Mouse (Mus musculus) layer of hippocampus, postnatal 36 days (tissue): ENCODE data around the gene 5730507C01Rik. TPM values are rescaled to one million over a fixed set of nuclear protein-coding genes. Genes with fewer than 3 reads are reported as not detected.
"Not testable (repeated sequence)": the region's sequence is repeated elsewhere in the genome, so short reads cannot be mapped to it uniquely, and the experiment has no call there.

Experiments used
- DNase-seq, 2 experiments: peaks; one replicate each; pipeline ENCODE4 v3.0.0; 2022
- total RNA-seq, 2 experiments: library from RNA; stranded (reverse); gene quantifications; 2 replicates each; pipeline ENCODE4 v1.2.3; 2021

The 5730507C01Rik gene
- under 1 TPM; 0.55 to 0.68 TPM for total RNA-seq

DNA sequence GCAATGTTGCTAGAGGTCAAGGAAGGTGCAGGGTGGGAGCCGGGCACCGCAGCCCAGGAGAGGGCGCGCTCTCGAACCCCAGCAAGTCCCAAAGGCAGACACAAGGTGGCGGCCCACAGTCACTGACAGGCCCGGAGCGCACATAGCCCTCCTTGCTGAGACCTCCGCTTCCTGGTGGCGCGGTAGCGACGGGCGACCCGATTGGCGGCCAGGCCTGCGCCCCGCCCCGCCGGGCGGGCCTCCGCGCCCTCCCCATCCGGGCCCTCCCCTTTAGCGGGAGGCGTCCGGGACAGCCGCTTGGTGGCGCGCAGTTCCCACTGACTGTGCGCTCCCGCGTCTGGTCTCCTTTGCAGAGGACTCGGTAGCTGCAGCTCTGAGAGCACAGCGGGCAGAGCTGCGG, at the start of gene 5730507C01Rik:
5730507C01Rik (plus strand) TSS at position 340 of the 400 bp plus-strand sequence.
- peak; percentile 3 to 13 for DNase-seq

GRCm38 (mm10) chr12:18514616-18515015, 306 bp downstream of the 5730507C01Rik start:
- DNase-seq, result not testable (repeated sequence)

DNA sequence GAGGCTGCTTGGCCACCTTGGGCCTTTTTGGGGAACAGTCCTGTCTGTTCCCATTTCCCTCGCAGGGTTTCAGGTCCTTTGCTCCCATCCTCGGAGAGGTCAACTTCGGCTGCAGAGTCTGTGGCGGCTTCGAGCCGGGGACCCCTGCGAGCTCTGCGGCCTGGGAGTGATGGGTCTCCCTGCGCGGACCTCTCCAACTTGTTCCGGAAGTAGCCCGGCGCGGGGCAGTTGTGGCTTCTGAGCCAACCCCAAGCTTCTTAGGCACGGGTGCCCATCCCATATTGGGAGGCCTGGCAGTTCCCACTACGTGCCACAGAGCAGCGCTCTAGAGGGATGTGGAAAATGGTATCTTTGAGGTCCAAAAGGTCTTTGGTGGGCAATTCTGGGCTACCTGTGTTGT, 767 bp downstream of the 5730507C01Rik start:
- DNase-seq, result not testable (repeated sequence)
